Mouse (Mus musculus) heart, embryonic 16.5 days (tissue): ENCODE measurements around the gene Saa2. TPM values are rescaled to one million over a fixed set of nuclear protein-coding genes. Genes with fewer than 3 reads are reported as not detected.

Source experiments
- ATAC-seq: fragments of 200-750 bp; cut with Nextera tagmentation; replicated peaks from 2 replicates; pipeline ENCODE4 v1.8.0; 2017; ENCODE audit warnings: moderate number of reproducible peaks; ENCODE audit not compliant: insufficient read depth, low FRiP score; ENCODE audit errors: extremely low read depth
- H3K27ac ChIP-seq: fragments of 300-500 bp; sonication (generic); 2 replicates; pipeline ENCODE4 v1.5.1; 2014; ENCODE audit warnings: mild to moderate bottlenecking, low read length, control low read depth, moderate library complexity
- H3K27me3 ChIP-seq: fragments of 300-500 bp; sonication (generic); 2 replicates; pipeline ENCODE4 v1.6.1; 2014; ENCODE audit warnings: low read length, mixed read lengths; ENCODE audit not compliant: control insufficient read depth, insufficient read depth
- H3K36me3 ChIP-seq: fragments of 300-500 bp; sonication (generic); 2 replicates; pipeline ENCODE4 v1.6.1; 2014; ENCODE audit not compliant: control insufficient read depth, insufficient read depth
- H3K4me1 ChIP-seq: fragments of 300-500 bp; sonication (generic); 2 replicates; pipeline ENCODE4 v1.6.1; 2014; ENCODE audit warnings: low read length, mixed read lengths; ENCODE audit not compliant: control insufficient read depth, insufficient read depth
- H3K4me2 ChIP-seq: fragments of 300-500 bp; sonication (generic); 2 replicates; pipeline ENCODE4 v1.6.1; 2014; ENCODE audit warnings: low read depth, mild to moderate bottlenecking, control low read depth, low read length
- H3K4me3 ChIP-seq: fragments of 300-500 bp; sonication (generic); 2 replicates; pipeline ENCODE4 v1.5.1; 2014; ENCODE audit warnings: mild to moderate bottlenecking, control low read depth, low read length
- H3K9ac ChIP-seq: fragments of 300-500 bp; sonication (generic); 2 replicates; pipeline ENCODE4 v1.6.1; 2014; ENCODE audit warnings: low read length, control low read depth
- H3K9me3 ChIP-seq: fragments of 300-500 bp; sonication (generic); replicated peaks from 2 replicates; pipeline ENCODE4 v1.6.1; 2016; ENCODE audit warnings: low read length; ENCODE audit not compliant: control insufficient read depth
- WGBS: fragments of 180-500 bp; shearing (Covaris S2); extraction: QIAGEN DNeasy Blood & Tissue Kit; methylation state at CpG from one replicate; pipeline ENCODE4 v1.1.7; 2014; 5-methylcytosine and 5-hydroxymethylcytosine counted together
- polyA plus RNA-seq: library from polyadenylated mRNA; unstranded; fragments of >200 nt; fragmentation: Nextera tagmentation; extraction: Ambion mirVana; gene quantifications from 2 replicates; pipeline ENCODE4 v1.2.1, GENCODE M21; 2015

Gene Saa2
- polyA plus RNA-seq = not detected in 2 replicates

DNA sequence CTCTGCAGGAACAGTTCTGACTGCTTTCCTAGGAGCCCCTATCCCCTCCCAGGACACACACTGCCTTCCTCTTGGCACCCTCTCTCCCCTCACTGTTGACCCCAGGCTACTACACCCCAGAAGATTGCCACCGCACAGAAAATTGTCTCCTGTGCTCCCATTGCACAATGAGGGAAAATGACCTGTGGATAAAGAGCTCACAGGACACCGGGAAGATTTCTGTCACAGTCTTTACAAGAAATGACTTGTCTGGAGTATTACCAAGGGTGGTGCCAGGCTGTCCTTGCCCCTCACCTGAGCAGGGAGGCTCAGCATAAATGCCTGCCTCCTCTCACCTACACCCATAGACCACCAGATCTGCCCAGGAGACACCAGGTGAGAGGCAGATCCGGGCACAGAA, at the start of gene Saa2:
TSS of gene Saa2 (plus strand) at position 301 of the 400 bp plus-strand sequence.
- no peaks in the 10 kb centered on the region for H3K9me3 ChIP-seq
- WGBS = 59% methylated on average over 3 of the region's 3 CpGs
- no peak within 1 kb of the TSS for H3K4me2 ChIP-seq
- no peak for ATAC-seq
- no peak within 1 kb of the TSS for H3K27ac ChIP-seq
- H3K9ac ChIP-seq = no peak within 1 kb of the TSS
- H3K27me3 ChIP-seq = no peaks in the 10 kb centered on the region
- no peaks in the 10 kb centered on the region for H3K4me1 ChIP-seq
- H3K4me3 ChIP-seq = no peak within 1 kb of the TSS
- H3K36me3 ChIP-seq = no peaks in the 10 kb centered on the region

DNA sequence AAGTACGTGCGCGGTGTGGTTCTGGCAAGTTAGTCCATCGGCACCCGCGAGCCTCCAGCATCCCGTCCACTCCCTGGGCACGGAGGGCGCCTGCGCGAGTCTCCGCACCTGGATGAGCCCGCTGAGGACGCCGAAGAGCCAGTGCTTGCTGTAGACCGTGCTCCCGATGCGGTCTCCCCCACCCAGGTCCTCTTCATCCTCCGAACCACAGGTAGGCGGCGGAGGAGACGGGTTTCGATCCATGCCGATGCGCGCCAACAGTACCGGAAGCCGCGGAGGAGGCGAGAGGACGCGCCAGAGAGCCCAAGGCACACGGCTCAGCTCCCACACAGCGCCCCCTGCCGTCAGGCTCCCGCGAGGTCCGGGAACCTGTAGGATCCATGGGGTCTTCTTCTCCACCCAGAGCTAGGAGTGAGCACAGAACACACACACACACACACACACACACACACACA, 41.2 kb upstream of the Saa2 start, which contains the start of gene Saal1:
TSS of gene Saal1 (minus strand) at position 291 of the 455 bp plus-strand sequence.
- Histone ChIP-seq H3K27ac (peak within 1 kb of the TSS; percentile 67), H3K4me1 (peaks cover 9% of the 10 kb centered on the region), H3K9me3 (no peaks in the 10 kb centered on the region), H3K4me3 (peak within 1 kb of the TSS; percentile 96), H3K4me2 (peak within 1 kb of the TSS; percentile 72), H3K36me3 (peaks cover 8% of the 10 kb centered on the region; the same call in 1 of the 2 replicates), H3K27me3 (peaks cover 2% of the 10 kb centered on the region; the same call in 1 of the 2 replicates), H3K9ac (peak within 1 kb of the TSS; percentile 96)
- under 1% methylated on average over 38 of the region's 38 CpGs for WGBS
- peak; percentile 91 for ATAC-seq

GRCm38 (mm10) chr7:46712250-46712649, 39.3 kb upstream of the Saa2 start:
- Histone ChIP-seq H3K4me3 (no peak overlapping the region), H3K9ac (no peak overlapping the region), H3K36me3 (no peaks in the 10 kb centered on the region), H3K27ac (no peak overlapping the region), H3K9me3 (no peaks in the 10 kb centered on the region), H3K27me3 (peaks cover 2% of the 10 kb centered on the region), H3K4me1 (peaks cover 9% of the 10 kb centered on the region), H3K4me2 (no peak overlapping the region)
- WGBS = 48% methylated on average over 6 of the region's 6 CpGs
- no peak for ATAC-seq

DNA sequence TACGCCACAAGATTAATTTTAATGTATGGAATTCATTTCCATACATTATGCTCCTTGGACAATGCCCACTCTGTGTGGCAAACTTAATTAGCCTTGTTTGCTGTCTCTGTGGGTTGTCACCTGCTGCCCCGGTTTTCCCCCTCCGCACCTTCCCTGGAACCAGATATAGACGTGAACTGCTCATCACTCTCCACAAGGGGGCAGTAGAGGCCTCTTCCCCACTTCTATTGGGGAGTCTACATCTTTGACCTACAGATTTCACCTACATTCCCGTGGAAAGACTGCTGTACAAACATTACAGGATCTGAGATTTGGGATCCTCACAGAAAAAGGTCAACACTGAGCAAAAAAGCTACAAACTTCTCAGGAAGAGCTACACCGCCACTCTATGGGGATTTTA, 37.1 kb upstream of the Saa2 start:
- no peak for ATAC-seq
- Histone ChIP-seq H3K36me3 (no peaks in the 10 kb centered on the region), H3K27ac (no peak overlapping the region), H3K9me3 (no peaks in the 10 kb centered on the region), H3K4me1 (peaks cover 3% of the 10 kb centered on the region), H3K27me3 (peaks cover 5% of the 10 kb centered on the region), H3K4me3 (no peak overlapping the region), H3K9ac (no peak overlapping the region), H3K4me2 (no peak overlapping the region)
- WGBS = 30% methylated on average over 6 of the region's 6 CpGs

DNA sequence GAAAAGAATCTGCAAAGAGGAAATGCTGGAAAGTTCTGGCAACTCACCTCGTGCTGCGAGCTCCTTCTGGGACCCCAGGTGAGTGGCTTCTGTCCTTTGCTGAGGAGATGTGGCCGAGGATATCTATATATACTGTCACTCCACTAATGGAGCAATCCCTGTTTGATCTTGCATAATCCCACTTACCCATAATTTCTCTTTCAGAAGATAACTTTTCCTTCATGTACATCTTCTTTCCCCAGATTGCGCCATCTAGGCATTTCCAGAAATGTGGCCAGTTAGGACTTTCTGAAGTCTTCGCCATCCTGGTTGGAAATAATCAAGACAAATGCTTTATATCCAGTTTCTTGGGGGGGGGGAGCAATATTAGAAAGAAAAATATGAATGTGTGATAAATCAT, 36.0 kb upstream of the Saa2 start, which contains the start of gene Saa3:
TSS of gene Saa3 (minus strand) at position 101 of the 400 bp plus-strand sequence.
- Histone ChIP-seq H3K9me3 (no peaks in the 10 kb centered on the region), H3K4me3 (no peak within 1 kb of the TSS), H3K9ac (no peak within 1 kb of the TSS), H3K36me3 (no peaks in the 10 kb centered on the region), H3K27me3 (peaks cover 5% of the 10 kb centered on the region), H3K27ac (no peak within 1 kb of the TSS), H3K4me2 (no peak within 1 kb of the TSS), H3K4me1 (no peaks in the 10 kb centered on the region)
- 73% methylated on average over 5 of the region's 5 CpGs for WGBS
- no peak for ATAC-seq

DNA sequence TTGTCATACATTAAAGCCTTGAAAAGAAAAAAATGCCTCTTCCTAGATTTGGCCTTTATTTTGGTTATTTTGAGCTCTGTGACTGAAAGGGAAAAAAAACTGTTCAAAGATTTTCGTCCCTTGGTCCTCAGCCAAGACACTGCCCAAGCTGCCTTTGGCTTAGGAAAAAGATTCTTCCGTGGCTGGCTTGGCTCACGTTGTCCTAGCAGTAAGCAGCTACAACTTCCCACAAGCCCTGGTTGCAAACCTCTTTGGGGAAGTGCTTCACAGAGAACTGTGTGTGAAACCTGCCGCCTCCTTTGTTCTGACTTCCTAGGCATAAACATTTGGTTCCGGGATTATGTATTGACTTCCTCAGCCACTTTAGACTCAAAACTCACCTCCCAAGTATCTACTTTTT, 34.7 kb upstream of the Saa2 start:
- H3K9ac ChIP-seq = no peak overlapping the region
- H3K4me3 ChIP-seq = no peak overlapping the region
- ATAC-seq = no peak
- no peaks in the 10 kb centered on the region for H3K4me1 ChIP-seq
- peaks cover 5% of the 10 kb centered on the region for H3K27me3 ChIP-seq
- no peak overlapping the region for H3K4me2 ChIP-seq
- H3K36me3 ChIP-seq = no peaks in the 10 kb centered on the region
- WGBS = 30% methylated on average over 5 of the region's 5 CpGs
- H3K27ac ChIP-seq = no peak overlapping the region
- H3K9me3 ChIP-seq = no peaks in the 10 kb centered on the region

GRCm38 (mm10) chr7:46718591-46719270, 32.9 kb upstream of the Saa2 start:
- peaks cover 3% of the 10 kb centered on the region; the same call in 1 of the 2 replicates for H3K27me3 ChIP-seq
- H3K4me2 ChIP-seq = no peak overlapping the region
- H3K27ac ChIP-seq = no peak overlapping the region
- no peaks in the 10 kb centered on the region for H3K9me3 ChIP-seq
- H3K36me3 ChIP-seq = no peaks in the 10 kb centered on the region
- ATAC-seq = no peak
- H3K9ac ChIP-seq = no peak overlapping the region
- H3K4me1 ChIP-seq = no peaks in the 10 kb centered on the region
- 73% methylated on average over 7 of the region's 7 CpGs for WGBS
- H3K4me3 ChIP-seq = no peak overlapping the region

DNA sequence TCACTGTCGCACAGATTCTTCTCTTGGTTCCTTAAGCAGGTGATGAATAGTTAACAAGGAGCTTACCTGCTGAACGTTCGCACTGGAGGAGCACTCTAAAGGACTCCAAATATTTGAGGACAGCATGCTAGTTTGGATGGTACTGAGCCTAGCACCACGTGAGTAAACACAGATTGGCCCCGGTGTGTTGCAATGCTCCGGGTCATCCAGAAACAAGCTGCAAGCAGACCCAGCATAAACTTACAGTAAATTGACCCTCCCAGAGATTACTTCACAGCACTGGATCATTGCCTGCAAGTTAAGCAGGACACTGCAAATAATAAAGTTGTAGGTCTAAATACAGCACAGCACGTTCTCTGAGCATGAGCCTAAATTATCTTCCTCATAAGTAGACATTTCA, 32.1 kb upstream of the Saa2 start:
- no peak for ATAC-seq
- no peaks in the 10 kb centered on the region for H3K9me3 ChIP-seq
- H3K4me2 ChIP-seq = no peak overlapping the region
- H3K4me1 ChIP-seq = no peaks in the 10 kb centered on the region
- H3K4me3 ChIP-seq = no peak overlapping the region
- peaks cover 3% of the 10 kb centered on the region; the same call in 1 of the 2 replicates for H3K27me3 ChIP-seq
- 66% methylated on average over 7 of the region's 7 CpGs for WGBS
- H3K9ac ChIP-seq = no peak overlapping the region
- H3K27ac ChIP-seq = no peak overlapping the region
- H3K36me3 ChIP-seq = no peaks in the 10 kb centered on the region

- no peak overlapping the region for H3K4me2 ChIP-seq
- 60% methylated on average over 9 of the region's 9 CpGs for WGBS
- no peaks in the 10 kb centered on the region for H3K36me3 ChIP-seq
- H3K9me3 ChIP-seq = no peaks in the 10 kb centered on the region
- H3K27me3 ChIP-seq = peaks cover 3% of the 10 kb centered on the region; the same call in 1 of the 2 replicates
- H3K4me3 ChIP-seq = no peak overlapping the region
- ATAC-seq = no peak
- no peak overlapping the region for H3K27ac ChIP-seq
- no peaks in the 10 kb centered on the region for H3K4me1 ChIP-seq
- H3K9ac ChIP-seq = no peak overlapping the region
Observed at GRCm38 (mm10) chr7:46720460-46720859, 31.1 kb upstream of the Saa2 start.
